33 mouse cellular contexts compared by ENCODE assay signal in the genomic region with DNA sequence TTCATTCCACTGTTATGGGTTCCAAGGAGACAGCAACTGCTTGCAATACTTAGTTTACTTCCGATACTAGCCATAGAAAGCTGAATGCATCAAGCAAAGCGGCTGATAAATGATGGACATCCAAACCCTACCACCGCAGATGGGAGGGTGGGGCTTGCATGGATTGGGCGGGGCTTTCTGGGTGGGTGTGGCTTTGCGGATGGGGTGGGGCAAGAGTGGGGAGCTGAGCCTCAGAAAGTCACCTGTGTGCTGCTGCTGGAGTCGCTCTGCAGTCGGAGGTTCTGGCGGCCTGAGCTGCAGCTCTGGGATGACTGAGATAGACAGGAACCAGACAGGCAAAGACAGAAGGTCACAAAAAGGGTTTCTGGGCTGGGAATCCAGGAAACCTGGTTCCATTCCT. TPM values are rescaled to one million over a fixed set of nuclear protein-coding genes. Genes with fewer than 3 reads are reported as not detected.
"Had no signal": no experiment of that assay in that cellular context is flagged by ENCODE, and none has a peak within 500 bp of the region (broad histone marks: within the 10 kb centered on the region; RNA-seq: fewer than 3 reads in every experiment).

No protein-coding gene starts in this region.

- DNase-seq: gastrocnemius, postnatal 14 days; gastrocnemius, postnatal 36 days; heart, adult 11 months; heart, adult 2 months; heart, postnatal 14 days; heart, postnatal 36 days; kidney, adult 11 months; kidney, adult 2 months; kidney, adult 9 months; kidney, postnatal 10 days; kidney, postnatal 36 days; layer of hippocampus, adult 9-11 months; layer of hippocampus, postnatal 36 days; liver; liver, embryonic 13.5 days; liver, postnatal 0 days had no signal

- H3K4me3 ChIP-seq: heart, adult 2 months; heart, embryonic 13.5 days; heart, embryonic 15.5 days; hindbrain, embryonic 13.5 days; hindbrain, embryonic 15.5 days; kidney, embryonic 15.5 days; limb, embryonic 10.5 days; limb, embryonic 12.5 days; liver, embryonic 13.5 days; liver, embryonic 15.5 days had no signal

- H3K9ac ChIP-seq: heart, embryonic 13.5 days; heart, embryonic 15.5 days; hindbrain, embryonic 13.5 days; hindbrain, embryonic 15.5 days; kidney, embryonic 15.5 days; limb, embryonic 12.5 days; liver, embryonic 13.5 days; liver, embryonic 15.5 days; liver, postnatal 0 days had no signal

- ATAC-seq: hindbrain, postnatal 0 days; intestine, embryonic 16.5 days; liver, postnatal 0 days had no signal

- H3K27me3 ChIP-seq: heart, embryonic 13.5 days; heart, embryonic 15.5 days; hindbrain, embryonic 13.5 days; hindbrain, embryonic 15.5 days; kidney, embryonic 15.5 days; limb, embryonic 12.5 days; liver, embryonic 13.5 days; liver, embryonic 15.5 days had no signal

- H3K36me3 ChIP-seq: heart, embryonic 13.5 days; heart, embryonic 15.5 days; kidney, embryonic 15.5 days; limb, embryonic 12.5 days; liver, embryonic 13.5 days had no signal

- H3K27ac ChIP-seq: heart, adult 2 months; heart, embryonic 13.5 days; heart, embryonic 15.5 days; hindbrain, embryonic 13.5 days; hindbrain, embryonic 15.5 days; hindbrain, postnatal 0 days; limb, embryonic 10.5 days; limb, embryonic 12.5 days; liver, embryonic 13.5 days; liver, embryonic 15.5 days had no signal

- H3K4me2 ChIP-seq: heart, embryonic 11.5 days; heart, embryonic 13.5 days; heart, embryonic 15.5 days; hindbrain, embryonic 13.5 days; hindbrain, embryonic 15.5 days; kidney, embryonic 15.5 days; limb, embryonic 12.5 days; liver, embryonic 11.5 days; liver, embryonic 13.5 days; liver, embryonic 15.5 days had no signal

- H3K9me3 ChIP-seq: heart, embryonic 13.5 days; heart, embryonic 15.5 days; hindbrain, embryonic 13.5 days; hindbrain, embryonic 15.5 days; kidney, embryonic 15.5 days; limb, embryonic 10.5 days; liver, embryonic 13.5 days; liver, embryonic 15.5 days had no signal

- H3K4me1 ChIP-seq: heart, embryonic 13.5 days; heart, embryonic 15.5 days; hindbrain, embryonic 13.5 days; hindbrain, embryonic 15.5 days; limb, embryonic 12.5 days; liver, embryonic 13.5 days had no signal

RNA-seq across cellular contexts. Expression of a gene that starts 38.9 kb away (rescaled TPM):
- polyA plus RNA-seq: gonadal fat pad, adult 2 months; heart, adult 2 months; heart, embryonic 11.5 days; heart, embryonic 13.5 days; heart, embryonic 15.5 days; heart, postnatal 0 days; hindbrain, embryonic 11.5 days; hindbrain, embryonic 13.5 days; hindbrain, embryonic 15.5 days; intestine, embryonic 14.5 days; kidney, adult 2 months; large intestine, adult 2 months; limb, embryonic 10.5 days; limb, embryonic 12.5 days; liver, embryonic 11.5 days; liver, embryonic 13.5 days; liver, embryonic 15.5 days; liver, postnatal 0 days had no signal
